Mouse (Mus musculus): ENCODE results near the gene Wdr61.

Gene Wdr61

DNA sequence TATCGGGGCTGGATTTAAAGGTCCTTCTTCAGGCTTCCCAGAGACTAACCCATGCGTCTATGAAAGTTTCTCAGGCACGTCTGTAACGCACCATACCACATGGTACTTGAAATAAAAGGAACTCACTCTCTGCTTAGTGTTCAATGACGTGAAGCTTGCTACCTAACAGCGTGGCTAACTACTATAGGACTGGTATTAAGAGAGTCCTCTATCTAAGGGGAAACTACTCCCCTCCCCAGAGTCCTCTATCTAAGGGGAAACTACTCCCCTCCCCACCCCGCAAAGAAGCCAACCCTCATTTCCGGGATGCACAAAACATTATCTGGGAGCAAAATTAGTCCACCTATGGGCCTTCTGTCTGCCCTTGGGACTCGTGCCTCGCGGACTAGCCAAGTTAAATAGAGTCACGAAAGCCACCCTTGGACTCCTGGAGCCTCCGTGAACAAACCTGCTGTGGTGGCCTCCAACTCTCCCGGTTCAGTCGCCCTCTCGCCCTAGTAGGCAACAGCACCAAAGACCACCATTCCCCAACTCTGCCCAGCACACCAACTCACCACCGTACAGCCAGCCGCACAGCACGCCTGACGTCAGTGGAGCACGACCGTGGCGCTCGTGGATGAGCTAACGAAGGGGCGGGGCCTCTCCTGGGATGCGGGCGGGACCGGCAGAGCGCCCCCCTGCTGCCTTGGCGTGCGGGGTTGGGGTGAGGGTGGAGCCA is at the start of gene Wdr61:
Gene Wdr61 (minus strand): TSS at position 599 of the 718 bp plus-strand sequence.
- DNase-seq (ENCODE audit: low spot score): peak; percentile 99

DNA sequence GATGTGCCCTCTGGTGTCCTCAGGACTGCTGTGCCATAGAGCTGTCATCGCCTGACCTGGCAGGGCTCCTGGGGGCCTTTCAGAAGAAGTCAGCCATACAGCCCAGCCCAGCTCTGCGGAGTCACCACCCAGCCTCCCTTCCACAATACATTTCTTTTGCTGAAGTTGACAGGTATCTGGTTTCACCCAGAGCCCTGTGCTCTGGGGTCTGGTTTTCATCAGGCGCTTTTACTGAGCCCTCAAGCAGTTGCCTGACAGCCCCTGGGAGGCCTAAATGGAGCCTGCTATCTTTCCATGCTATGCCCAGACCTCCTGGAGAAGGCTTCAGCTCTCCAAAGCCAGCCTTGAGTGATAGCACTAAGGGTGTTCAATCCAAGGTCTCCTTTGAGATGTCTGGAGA is 49.7 kb upstream of the Wdr61 start:
- DNase-seq (ENCODE audit: low spot score): no peak

DNA sequence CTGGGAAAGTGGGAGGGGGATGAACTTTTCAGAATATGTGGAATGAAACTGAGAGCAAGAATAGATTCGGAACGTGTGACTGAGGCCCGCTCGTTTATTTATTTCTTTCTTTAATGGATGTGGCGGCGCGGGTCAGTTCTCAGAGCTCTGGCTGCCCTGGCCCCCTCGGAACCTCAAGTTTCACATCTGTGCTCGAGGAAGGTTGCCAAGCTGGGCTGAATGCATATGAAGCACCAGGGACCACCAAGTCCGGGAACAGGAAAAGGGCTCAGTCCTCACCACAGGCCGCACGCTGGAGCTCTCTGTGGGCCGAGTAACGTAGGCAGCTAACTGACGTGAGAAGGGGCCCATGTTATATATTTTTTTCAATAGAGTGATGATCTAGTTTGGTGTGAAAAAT is 48.2 kb upstream of the Wdr61 start:
- DNase-seq (ENCODE audit: low spot score): no peak

DNA sequence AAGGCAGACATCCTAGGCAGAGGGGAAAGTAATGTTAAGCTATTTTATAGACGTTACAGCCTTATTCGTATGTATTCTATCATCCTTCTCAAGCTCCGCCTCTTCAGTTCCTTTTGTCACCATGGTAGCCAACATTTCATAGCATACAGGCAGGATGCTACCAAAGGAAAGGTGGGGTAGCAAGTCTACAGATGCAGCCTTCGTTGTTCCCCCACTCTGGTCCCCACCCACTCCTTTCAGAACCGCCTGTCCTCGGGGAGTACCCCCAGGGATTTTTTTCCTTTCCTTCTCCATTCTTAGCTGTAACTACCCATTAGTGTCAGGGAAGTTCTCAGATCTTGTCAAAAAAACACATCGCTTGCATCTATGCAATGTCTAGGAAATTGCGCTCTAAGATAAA is 45.0 kb upstream of the Wdr61 start:
- no peak for DNase-seq (ENCODE audit: low spot score)

DNA sequence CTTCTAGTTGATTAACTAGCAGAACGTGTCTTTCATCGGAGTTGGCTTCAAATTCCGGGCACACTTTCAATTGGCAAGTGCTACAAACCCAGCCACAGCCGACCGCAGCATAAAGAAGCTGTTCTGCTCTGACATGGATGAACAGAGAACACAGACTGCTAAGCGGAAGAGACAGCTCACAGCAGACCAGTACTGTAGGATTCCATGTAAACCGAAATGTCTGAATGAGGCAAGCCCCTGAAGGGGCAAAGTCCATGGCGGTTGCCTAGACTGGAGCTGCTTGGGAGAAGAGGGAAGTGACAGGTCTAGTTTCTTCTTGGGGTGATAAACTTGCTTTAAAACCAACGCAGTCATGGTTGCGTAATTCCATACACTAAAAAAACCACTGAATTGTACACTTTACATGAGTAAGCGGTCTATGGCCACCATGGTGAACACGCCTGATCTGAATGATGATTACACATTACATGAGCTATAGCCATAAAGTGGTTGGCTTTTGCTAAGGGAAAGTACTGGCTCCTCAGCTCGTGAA is 42.2 kb upstream of the Wdr61 start:
- DNase-seq (ENCODE audit: low spot score): no peak

DNA sequence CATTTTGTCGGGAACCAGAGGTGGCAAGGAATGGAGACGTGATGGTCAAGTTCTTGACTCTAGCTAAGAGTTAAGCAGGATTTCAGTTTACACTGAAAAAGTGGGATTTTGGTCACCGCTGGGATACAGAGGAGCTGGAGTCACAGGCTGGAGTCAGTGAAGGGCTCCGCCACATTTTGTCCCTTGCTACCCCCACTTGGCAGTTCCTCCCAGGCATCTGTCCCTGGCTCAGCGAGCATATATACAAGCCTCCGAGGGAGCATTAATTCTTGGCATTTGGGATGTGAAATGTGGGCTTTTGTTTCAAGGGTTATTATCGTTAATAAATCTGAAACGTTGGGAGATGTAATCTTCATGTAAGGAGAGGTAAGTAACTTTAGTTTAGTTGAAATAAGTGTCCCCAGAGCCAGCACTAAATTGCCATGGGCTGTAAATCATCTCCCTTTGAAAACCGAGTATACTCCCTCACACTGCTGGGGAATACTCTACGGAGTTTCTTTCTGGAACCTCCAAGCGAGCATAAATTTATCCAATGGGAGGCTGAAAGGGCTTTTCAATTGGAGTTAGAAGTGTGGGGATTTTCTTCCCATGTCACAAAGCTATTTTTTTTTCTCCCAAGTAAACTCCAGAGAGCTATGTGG is 35.9 kb upstream of the Wdr61 start:
- DNase-seq (ENCODE audit: low spot score): no peak

DNA sequence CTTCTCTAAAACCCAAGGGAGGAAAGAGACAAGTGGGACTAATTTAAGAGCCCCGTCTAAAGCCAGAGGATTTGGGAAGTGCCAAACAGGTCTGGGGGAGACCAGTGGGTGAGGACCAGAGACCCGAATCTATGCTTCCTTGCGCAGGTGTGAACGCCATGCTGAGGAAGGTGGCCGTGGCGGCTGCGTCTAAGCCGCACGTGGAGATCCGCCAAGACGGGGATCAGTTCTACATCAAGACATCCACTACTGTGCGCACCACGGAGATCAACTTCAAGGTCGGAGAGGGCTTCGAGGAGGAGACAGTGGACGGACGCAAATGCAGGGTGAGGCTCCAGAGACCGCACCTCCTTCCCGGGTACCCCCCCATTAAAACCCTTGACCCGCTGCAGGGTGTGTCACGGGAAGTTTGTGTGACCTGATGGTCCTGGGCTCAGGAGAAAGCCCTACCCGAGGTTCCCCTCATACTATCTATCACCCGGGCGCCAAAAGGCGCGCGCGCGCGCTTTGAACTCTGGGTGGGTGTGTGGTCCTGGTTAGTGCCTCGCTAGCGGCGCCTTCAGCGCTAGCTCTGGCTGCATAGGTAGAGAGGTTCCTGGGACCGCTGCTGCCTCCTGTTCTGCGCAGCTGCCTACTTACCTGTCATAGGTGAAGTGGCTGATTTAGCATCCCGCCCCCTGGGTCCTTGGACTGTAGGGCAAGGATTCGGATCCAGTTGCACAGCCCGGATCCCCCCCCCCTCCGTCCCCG is 31.2 kb upstream of the Wdr61 start:
- DNase-seq (ENCODE audit: low spot score): no peak

DNA sequence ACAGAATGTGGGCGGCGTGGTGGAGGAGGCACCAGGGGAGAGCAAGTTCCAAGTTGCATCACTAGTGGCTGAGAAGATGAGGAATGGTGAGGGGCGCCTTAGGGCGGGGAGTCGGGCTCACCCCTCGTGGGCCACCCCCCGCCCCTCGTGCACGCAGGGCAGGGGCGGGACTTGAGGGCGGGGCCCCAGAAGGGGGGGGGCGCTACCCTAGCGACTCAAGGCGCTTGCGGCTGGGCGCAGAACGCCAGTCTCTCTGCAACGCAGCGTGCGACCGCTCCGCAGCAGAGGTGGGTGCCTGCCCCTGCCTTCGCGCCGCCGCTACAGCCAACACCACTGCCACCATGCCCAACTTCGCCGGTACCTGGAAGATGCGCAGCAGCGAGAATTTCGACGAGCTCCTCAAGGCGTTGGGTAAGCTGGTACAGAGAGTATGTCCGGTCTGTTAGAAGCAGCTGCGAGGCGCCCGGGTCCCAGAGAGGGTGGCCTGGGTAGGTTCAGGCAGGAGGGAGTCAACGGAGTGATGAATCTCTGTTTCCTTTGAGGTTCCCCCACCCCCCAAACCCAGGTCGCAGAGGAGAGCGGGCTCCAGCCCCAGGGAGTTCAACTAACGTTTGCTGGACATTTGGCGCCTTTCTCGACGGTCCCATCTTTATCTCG is 30.4 kb upstream of the Wdr61 start, which contains the start of gene Crabp1:
Gene Crabp1 (plus strand): TSS at position 188 of the 657 bp plus-strand sequence.
- no peak for DNase-seq (ENCODE audit: low spot score)

DNA sequence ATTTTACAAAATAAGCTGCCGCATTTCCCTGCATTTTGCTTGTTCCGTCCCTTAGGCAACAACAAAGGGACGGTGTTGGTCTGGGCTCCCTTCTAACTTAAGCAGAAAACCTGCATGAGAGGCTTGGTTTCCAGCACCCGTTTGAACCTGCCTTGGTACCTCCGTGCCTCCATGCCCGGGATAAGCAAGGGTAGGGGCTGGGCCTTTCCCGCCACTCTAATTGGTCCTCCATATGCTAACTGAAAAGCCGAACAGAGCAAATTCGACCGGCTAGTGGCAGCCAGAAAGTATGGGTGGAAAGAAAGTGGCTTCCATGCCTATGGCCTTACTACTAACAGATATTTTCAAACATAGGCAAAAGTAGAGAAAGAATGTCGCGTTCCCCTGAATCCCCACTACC is 29.8 kb upstream of the Wdr61 start:
- no peak for DNase-seq (ENCODE audit: low spot score)

DNA sequence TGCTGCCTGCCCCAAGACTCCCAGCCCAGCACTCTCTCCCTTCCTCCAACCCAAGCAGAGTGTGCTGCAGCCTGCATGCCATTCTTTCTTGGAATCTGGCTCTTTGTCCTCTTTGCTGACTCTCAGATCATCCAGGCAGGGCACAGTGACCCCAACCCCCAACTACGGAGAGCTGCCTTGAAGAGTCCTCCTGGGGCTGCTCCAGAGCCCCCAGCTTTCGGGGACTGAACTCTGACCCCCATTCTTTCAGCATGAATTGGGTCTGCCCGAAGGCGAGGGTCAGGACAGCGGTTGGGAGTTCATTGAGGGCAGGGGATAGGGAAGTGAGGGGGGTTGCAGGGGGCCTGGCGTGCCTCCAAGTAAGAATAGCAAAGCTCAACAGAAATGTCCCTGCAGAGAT is 25.3 kb upstream of the Wdr61 start:
- DNase-seq (ENCODE audit: low spot score): no peak

DNA sequence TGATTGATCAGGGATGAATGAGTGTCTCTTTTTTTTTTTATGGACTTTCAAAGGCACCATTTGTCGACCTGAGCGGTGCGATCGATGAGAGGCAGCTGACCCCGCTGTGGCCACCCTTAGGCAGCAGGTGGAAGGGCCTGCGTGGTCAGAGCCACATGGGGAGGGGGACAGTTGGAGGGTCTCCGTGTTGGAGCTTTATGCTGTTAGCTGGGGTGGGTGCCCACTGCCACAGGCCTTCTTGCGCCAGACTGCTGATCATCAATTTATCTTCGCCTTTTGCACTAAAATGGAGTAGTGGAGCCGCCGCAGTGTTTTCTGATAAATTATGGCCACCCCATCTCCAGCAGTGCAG is 18.6 kb upstream of the Wdr61 start:
- no peak for DNase-seq (ENCODE audit: low spot score)

DNA sequence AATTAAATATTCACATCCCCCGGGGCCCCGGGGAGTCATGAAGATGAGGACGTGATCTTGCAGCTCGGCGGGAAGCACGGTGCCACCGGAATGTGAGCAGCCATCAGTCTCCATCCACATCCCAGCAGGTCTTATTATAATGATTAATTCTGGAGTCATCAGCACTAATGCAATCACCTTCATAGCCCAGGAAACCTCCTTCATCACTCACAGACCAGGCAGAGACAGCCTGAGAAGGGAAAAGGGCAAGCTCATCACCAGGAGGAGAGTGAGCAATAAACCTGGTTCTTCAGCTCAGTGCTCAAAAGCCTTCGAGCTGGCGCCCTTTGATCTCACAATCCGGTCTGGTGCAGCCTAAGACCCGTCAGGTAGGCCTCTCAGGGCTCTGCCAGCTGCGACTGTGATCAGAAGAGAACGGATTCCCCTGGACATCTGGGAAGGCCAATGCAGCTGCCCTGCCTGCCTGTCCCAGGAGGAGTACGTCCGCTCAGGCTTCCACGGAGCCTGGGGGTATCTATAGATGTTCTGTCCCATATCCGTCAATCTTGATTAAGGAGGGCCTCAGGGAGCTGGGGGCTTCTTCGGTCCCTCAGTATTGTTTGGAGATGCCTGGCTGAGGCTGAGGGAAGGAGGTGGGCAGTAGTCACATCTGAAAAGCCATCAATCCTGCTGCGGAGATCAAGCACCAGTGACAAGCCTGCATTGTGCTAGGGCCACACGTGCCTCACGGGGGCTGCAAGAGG is 18.1 kb upstream of the Wdr61 start:
- no peak for DNase-seq (ENCODE audit: low spot score)

DNA sequence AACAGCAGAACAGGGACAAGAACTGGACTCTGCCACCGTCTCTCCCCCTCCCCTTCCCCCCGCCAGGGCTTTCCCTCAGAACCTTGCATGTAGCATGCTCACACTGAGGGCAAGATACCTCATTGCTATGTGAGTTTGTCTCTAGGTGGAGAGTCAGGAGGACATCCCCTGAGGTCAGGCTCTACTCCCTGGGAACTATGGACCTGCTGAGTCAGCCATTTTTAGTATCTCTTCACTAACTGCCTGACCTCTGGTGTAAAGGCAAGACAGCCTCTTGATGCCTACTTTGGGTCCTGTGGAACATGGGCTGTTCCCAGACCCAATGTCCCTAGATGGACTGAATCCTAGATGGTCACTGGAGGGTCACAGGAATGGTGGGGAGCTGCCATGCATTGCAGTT is 17.4 kb upstream of the Wdr61 start:
- no peak for DNase-seq (ENCODE audit: low spot score)

DNA sequence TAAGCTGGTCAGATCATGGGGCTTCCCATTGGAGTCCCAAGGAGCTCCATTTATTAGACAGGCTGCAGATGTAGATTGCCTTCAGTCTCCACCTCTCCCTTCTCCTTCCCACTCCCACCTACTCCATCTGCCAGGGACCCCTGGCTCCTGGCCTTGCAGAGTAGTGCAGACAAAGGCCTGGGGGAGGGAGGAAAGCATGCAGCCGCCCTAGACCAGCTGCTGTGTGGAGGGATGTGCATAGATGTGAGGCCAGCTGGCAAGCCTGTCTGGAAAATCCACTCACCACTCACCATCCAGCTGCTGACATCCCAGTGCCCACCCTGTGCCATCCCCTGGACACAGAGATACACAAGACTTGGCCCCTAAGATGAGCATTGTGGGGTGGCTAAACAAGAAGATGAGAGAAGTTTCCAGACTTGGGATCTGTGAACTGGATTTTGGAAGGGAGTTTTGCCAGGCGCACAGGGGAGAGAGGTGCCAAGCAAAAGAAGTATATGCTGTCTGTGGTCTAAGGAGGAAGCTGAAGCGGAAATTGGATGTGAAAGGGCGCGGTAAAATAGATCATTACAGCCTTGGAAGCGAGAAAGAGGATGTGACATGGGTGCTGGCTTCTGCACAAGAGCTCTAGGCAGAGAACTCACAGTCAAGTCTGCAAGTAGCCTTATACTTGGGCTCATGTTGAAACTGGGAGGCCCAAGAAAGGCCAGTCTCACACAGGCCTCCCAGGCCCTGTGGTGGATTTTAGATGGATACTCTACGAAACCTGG is 16.1 kb upstream of the Wdr61 start:
- DNase-seq (ENCODE audit: low spot score): no peak

DNA sequence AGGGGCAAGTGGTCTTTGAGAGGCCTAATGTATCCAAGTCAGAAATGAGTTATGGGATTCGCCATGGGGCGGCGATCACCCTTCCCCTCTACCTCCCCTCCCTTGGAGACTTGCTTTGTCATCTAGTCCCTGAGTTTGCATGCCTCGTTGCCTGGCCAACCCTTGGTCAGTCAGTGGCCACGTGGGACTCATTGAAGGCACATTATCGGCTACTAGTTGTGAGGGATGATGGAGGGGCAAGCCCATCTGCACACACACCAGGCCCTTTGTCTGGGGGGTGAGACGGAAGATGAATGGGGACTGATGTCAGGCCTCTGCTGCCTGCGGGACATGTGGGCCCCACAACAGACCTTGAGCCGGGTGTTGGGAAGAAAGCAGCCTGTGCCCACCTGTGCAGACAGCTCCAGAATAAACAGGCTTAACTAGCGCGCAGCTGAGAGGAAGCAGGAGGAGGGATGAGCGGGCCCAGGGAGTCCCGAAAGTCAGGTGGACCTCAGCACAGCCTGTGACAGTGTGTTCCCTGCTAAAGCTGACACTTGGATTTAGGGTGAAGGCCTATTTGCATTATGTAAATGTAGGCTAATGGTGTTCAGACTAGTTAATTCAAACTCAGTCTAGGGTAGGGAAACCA is 11.5 kb upstream of the Wdr61 start:
- DNase-seq (ENCODE audit: low spot score): no peak

DNA sequence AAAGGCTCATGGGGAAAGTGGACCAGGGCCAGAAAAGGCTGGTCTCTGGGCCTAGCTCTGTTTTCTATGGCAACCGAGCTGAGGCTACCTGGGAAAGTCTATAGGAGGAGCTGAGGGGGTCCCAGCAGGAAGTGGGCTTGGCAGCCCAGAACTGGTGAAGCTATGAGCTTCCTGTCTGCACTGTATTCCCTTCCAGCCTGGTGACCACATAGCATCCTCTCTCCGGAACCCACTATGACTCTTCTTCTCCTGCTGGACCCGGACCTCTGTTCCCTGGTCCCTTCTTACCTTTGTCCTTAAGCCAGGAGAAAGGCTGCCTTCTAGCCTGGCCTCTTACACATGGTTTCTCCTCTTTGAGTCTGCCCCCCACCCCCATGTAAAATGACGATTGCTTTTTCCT is 9.6 kb upstream of the Wdr61 start:
- DNase-seq (ENCODE audit: low spot score): no peak

DNA sequence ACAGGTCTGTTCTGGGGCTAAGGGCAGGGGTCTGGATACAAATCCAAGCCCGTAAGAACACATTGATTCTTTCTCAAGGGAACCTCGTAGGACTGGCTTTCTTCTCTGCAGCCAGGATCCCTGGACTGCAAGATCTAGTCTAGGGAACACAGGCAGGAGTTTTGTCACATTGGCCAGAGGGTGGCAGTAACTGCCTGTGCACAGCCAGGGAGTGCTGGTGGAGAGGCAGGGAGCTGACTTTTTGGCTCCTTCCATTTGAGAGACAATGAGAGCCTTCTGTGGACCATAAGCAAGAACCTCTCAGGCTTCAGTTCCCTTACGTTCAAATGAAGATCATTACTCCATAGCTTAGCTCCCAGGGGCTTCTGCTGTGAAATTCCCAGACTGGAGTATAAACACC is 4.1 kb upstream of the Wdr61 start:
- DNase-seq (ENCODE audit: low spot score): peak; percentile 31

DNA sequence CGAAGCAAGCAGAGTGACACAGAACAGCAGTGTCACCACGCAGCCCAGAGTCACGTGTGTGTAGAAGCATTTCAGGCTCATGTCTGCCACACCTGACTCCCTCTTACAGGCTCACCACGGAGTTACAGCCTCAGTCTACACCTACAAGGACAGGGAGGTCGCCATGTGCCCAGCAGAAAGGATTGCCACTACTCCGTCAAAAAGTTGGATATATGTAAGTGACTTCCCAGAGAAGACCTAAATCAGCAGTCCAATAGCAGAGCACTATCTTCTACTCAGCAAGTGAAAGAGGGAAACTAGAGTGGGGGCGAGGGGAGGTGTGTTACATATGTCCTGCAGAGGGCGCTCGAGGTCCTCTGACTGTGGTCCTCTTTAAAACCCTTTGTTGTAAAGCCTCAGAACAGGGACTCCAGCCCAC is 2.0 kb upstream of the Wdr61 start:
- DNase-seq (ENCODE audit: low spot score): peak; percentile 26

DNA sequence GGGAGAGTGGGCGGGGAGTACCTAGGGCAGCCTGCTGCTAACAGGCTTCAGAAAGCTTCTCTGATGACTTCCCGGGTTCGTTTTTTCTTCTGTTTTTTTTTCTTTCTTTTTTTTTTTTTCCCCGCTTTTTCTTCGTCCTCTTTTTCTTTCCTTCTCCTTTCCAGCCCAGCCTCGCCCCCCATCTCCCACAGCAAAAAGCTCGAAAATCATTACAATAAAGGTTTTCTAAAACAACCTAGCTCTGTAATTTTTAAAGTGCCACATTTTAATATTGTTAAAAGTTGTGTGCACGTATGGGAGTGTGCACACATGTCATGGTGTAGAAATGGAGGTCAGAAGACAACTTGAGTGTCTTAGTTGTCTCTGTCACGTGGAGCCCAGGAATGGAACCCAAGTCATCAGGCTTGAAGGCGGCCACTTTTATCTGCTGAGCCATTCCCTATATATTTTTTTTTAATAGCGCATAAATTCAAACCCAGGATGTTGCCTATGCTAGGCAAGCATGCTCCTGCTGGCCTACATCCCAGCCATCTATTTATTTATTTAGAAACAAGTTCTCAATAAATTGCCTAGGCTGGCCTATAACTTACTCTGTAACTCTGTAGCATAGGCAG is 427 bp upstream of the Wdr61 start:
- no peak for DNase-seq (ENCODE audit: low spot score)

DNA sequence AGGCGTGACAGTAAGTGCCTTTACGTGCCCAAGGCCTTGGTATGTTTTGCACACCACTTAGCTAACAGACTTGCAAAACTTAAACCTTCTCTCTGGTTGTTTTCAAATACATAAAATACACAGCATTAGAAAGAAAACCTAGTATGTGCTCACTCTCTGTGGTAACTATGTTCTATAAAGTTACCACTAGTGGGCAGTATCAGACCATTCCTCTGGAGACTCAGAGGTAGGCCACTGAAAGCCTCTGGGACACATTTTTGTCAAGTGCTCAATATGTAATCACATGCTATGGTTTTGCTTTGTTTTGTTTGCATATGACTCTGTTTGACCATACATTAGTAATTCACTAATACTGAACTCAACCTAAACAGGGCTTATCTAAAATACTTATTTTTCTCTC is 2.2 kb downstream of the Wdr61 start:
- DNase-seq (ENCODE audit: low spot score): no peak
